Mouse (Mus musculus): ENCODE data around the gene Lrmp. TPM values are rescaled to one million over a fixed set of nuclear protein-coding genes. Genes with fewer than 3 reads are reported as not detected.

Gene Lrmp
- polyA plus RNA-seq, 1 experiment: 5.2 TPM

DNA sequence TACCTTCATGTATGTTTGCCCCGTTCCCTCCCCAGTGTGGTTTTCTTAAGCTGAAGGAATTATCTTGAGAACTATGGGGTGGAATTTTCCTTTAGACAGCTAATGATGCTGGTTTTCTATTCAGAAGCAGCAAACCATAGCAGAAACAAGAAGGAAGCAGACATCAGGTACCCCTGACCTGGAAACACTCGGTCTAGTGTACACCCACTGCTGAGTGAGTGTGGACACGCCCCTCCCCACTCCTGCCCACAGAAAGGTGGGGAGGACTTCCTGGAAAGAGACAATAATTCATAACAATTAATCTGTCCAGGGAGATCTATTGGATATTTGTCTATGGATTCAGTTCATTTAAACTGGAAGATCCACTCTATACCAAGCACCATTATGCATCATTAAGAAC is 19.8 kb downstream of the Lrmp start:
- DNase-seq (ENCODE audit: extremely low spot score in 1 of 2, low spot score in 1 of 2): no peak

GRCm38 (mm10) chr6:145135804-145136203 is 20.4 kb downstream of the Lrmp start:
- no peak for DNase-seq (ENCODE audit: extremely low spot score in 1 of 2, low spot score in 1 of 2)

DNA sequence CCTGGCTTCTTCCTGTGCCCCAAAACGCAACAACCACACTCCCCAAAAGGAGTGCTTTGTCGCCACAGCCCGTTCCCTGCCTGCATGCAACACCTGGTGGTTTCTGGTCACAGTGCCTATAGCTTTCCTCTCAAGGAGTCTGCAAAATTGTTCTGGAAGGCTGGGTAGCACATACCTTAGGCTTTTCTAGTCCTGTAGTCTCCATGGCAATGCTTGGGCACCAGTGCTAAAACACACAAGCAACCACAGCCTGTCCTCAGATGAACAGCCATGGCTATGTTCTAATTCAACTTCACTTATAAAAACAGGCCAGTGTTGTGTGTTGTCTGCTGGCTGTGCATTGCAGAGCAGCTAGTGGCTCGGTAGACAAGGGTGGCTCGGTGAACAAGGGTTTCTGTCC is 21.4 kb downstream of the Lrmp start:
- no peak for DNase-seq (ENCODE audit: extremely low spot score in 1 of 2, low spot score in 1 of 2)

DNA sequence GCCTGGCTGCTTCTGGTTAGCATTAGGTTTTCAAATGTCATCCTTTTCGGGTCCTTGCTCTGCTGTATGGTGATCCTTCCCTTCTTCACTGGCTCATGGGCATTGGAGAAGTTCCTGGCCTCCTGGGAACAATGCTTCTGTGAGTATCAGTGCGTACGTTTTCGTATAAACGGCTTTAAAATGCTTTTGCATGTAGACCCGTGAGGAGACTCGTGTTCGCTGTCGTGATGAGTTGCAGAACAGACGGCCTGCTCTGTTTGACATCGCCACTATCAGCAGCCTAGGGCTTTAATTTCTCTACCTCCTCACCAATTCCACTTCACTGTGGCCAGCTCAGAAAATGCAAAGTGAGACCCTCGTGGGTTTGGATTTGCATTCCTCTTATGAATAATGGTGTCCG is 23.8 kb downstream of the Lrmp start:
- no peak for DNase-seq (ENCODE audit: extremely low spot score in 1 of 2, low spot score in 1 of 2)

DNA sequence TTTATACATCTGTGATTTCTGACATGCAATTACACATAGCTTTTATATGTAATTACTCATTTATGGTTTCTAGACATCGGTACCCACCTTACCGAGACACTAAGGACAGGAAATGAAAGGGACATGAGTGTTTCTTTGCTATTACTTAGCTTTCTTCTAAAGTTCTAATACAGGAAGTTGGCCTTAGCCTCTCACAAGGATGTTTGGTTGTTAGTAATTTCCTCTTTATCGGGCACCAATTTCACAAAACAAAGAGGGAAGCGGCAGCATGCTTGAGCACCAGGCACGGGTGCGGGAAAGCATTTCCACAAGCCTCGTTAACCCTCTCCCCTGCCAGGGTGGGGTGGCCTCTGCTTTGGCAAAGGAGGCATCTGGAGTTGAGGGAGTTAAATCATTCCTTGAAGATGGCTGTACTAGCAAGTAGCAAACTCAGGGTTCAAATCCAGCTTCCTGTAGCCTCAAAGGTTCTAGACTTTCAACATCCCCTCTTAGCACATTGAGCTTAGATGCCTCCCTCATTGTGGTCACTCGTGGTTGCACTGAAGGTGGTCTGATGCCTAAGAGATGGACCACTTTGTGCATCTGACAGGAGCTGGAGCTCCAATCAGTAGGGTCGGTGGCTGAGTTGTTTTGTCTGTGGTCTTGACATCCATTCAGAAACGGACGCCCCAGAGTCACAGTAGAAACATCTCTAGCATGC is 24.5 kb downstream of the Lrmp start:
- DNase-seq (ENCODE audit: extremely low spot score in 1 of 2, low spot score in 1 of 2): no peak

DNA sequence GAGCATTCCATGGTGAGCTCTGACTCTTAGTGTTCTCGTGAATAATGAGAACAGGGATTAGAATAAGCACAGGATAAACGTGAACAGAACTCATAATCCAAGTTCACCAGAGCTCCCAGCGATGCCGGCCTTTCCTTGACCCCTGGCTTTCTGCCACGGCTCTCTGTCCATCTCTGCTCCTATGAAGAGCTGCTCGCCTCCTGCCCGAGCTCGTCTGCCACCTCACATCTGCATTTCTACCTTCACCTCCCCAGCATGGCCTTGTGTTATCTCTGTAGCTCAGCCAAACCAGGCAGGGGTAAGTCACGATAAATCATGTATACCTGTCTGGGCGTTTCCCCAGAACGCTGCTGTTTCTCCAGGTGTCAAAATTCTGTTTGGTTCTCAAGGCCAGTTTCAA is 25.3 kb downstream of the Lrmp start:
- DNase-seq (ENCODE audit: extremely low spot score in 1 of 2, low spot score in 1 of 2): no peak

DNA sequence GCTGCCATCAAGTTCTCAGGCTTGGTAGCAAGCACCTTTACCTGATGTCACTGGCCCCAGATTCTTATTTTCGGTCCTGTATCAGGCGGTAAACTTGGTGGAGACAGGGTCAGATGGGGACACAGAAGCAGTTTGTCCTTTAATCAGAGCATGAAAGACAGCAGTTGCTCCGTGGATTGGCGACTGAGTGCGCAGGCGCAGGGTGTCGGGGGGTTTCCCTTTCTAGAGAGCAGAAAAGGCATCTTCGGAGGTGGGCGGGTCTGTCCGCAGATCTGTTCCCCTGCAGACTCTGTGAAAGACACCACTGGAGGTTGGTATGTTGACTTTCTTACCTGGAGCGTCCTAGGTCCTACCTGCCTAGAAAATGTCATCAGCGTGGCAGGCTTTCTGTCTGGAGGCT is 26.4 kb downstream of the Lrmp start:
- no peak for DNase-seq (ENCODE audit: extremely low spot score in 1 of 2, low spot score in 1 of 2)

DNA sequence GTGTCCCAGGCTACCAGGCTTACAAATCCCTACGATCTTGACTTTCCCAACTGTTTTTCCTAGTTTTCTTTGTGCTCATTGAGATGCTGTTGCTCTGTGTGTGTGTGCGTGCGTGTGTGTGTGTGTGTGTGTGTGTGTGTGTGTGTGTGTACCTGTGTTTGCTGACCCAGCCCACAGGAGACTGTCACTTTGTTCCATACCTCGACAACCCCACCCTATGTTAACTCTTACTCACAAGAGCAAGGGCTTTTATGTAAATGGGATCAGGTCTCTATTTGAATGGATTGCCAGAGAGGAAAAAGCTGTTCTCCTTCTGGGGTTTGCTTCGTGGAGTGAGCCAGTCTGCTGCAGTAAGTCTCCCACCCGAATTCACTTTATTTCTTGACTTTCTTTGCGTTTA is 29.7 kb downstream of the Lrmp start:
- no peak for DNase-seq (ENCODE audit: extremely low spot score in 1 of 2, low spot score in 1 of 2)

DNA sequence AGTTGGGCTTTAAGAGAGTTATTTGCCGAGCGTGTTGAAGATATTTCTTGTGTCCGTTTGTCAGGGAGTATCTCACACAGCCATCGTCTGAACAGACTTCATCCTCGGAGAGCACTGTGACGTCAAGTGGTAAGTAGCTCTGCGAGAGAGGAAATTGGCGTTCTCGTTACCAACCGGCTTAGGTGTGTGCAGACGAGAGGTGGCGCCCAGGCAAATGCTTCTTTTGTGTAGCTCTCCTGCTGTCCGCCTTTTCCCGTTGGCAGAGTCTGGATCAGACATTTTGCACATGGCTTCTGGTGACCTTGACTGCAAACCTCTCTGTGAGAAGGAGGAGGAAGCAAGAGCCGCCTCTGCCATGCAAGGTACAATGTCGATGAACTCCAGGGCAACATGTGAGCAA is 32.3 kb downstream of the Lrmp start:
- no peak for DNase-seq (ENCODE audit: extremely low spot score in 1 of 2, low spot score in 1 of 2)

DNA sequence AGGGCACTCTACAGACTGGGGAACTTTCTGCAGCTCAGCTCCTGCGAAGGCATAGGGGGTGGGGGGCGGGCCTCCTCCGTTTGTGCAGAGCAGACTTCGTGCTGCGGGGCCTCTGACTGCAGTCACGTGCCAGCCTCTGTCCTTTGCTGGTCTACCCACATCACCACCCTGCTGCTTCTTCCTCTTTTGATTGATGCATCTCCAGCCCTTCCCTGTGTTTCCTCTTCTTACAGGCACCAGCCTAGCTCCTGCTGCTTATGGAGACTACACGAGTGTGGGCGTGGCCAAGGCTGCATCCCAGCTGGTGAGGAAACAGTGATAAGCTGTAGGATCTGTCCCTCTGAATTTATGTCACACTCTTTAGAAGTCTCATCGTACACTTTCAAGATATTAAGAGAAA is 33.6 kb downstream of the Lrmp start:
- DNase-seq (ENCODE audit: extremely low spot score in 1 of 2, low spot score in 1 of 2): peak in 1 of 2 experiments; percentile 10

DNA sequence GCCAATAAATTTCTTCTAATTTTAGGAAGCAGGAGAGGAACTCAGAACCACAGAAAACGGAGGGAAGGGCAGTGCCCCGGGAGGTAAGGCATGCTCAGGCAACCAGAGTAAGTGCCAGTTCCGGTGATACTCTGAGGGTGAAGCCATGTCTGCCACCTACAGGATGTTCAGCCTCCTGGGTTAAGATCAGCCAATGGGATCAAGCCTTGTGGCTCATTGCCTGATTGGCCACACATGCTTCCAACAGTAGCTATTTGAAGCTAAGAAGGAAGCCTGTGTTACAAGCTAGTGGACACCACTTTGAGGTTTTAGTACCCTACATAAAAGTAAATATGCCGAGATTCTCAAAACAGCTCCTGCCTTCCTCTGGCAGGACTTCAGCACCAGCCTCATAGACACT is 43.2 kb downstream of the Lrmp start:
- no peak for DNase-seq (ENCODE audit: extremely low spot score in 1 of 2, low spot score in 1 of 2)

DNA sequence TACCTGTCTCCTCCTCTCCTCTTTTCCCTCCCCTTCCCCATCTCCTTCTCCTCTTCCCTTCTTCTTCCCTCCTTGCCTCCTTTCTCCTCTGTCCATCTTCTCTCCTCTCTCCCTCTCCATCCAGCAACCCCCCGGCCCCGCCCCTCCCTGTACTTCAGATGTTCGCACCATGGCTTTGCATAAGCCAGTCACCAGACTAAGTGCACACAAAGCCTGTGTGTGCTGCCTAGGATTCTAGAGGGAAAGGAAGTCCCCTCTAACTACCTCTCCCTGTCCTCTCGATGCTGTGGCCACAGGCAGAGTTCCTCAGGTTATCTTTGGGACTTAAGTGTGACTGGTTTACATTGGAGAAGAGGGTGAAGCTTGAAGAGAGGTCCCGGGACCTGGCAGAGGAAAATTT is 45.1 kb downstream of the Lrmp start:
- no peak for DNase-seq (ENCODE audit: extremely low spot score in 1 of 2, low spot score in 1 of 2)

GRCm38 (mm10) chr6:145171892-145172606 is 56.6 kb downstream of the Lrmp start:
- DNase-seq (ENCODE audit: extremely low spot score in 1 of 2, low spot score in 1 of 2): no peak

- DNase-seq (ENCODE audit: extremely low spot score in 1 of 2, low spot score in 1 of 2): peak in 1 of 2 experiments; percentile 24
Observed at GRCm38 (mm10) chr6:145173781-145174191, 58.3 kb downstream of the Lrmp start.

- no peak for DNase-seq (ENCODE audit: extremely low spot score in 1 of 2, low spot score in 1 of 2)
Observed at GRCm38 (mm10) chr6:145175571-145175981, 60.1 kb downstream of the Lrmp start.

DNA sequence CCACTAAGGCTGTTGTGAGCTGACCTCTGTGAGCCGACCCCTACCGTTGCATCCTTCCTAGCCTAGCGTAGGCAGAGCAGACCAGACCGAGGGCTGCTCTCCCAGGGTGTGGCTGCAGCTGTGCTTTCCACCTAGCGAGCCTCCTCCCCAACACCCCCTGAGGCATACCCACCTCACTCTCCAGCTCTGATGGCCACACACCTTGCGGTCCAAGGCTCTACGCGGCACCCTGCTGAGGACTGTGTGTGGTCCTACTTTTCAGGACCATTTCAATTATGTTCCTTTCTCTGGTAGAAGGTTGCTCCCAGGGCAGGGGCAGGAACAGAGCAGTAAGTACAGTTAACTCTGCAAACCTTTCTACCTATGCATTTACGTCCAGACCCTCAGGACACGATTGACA is 61.0 kb downstream of the Lrmp start:
- DNase-seq (ENCODE audit: extremely low spot score in 1 of 2, low spot score in 1 of 2): no peak

DNA sequence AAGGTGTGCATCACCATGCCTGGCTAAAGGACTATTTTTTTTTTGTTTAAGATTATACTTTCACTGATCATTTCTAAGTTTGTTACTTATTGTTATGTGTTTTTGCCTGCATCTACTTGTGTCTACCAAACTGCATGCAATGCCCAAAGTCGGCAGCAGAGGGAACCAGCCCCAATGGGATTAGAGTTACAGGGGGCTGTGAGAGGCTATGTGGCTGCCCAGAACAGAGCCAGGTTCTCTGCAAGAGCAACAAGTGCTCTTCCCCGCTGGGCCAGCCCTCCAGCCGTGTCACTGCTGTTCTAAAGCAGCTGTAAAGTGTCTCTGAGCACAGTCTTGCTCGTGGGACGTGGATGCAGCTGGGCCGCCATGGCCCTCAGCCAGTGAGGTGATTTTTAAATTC is 64.2 kb downstream of the Lrmp start:
- peak in 1 of 2 experiments; percentile 57 for DNase-seq (ENCODE audit: extremely low spot score in 1 of 2, low spot score in 1 of 2)

DNA sequence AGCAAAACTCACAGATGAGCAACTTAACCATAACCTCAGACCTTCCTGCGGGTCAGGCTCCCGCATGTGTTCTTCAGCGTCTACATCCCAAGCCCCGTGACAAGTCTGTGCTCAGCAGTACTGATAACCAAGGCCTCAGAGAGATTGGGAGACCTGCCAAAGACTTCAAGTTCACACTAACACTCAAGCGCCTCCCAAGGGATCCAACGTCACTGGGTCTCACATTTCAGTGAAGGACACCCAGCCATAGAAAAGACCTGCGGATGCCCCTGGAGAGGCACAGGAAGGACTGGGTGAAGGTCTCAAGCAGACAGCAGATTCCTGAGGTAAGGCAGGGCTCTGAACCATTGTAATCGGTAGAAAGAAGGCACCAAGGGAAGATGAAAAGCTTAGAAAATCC is 66.6 kb downstream of the Lrmp start:
- no peak for DNase-seq (ENCODE audit: extremely low spot score in 1 of 2, low spot score in 1 of 2)

- DNase-seq (ENCODE audit: extremely low spot score in 1 of 2, low spot score in 1 of 2): no peak
Observed at GRCm38 (mm10) chr6:145186096-145186495, 70.6 kb downstream of the Lrmp start.

GRCm38 (mm10) chr6:145187093-145188088 is 71.9 kb downstream of the Lrmp start:
- DNase-seq (ENCODE audit: extremely low spot score in 1 of 2, low spot score in 1 of 2): peak; percentile 36 to 61

DNA sequence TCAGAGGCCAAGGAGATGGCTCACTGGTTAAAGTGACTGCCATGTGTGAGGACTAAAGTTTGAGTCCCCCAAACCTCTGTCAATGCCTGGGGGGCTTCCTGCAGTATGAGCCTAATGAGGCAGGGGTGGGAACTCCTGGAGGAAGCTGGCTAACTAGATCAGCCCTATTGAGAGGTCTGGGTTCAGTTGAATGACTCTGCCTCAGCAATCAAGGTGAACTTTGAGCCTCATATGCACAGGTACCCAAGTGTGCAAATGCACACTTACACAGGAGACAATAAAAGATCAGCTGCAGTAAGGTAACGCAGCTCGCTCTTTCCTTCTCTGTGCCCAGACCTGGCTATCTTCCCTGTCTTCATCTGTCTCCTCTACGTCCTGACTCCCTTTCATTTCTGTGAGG is 77.6 kb downstream of the Lrmp start:
- DNase-seq (ENCODE audit: extremely low spot score in 1 of 2, low spot score in 1 of 2): no peak

Data from frontal cortex, adult 2 months (tissue).